Mouse (Mus musculus) megakaryocyte-erythroid progenitor cell, adult 5-6 weeks (primary cell): ENCODE results near the gene Haus8. TPM values are rescaled to one million over a fixed set of nuclear protein-coding genes. Genes with fewer than 3 reads are reported as not detected.
"Not testable (repeated sequence)": the region's sequence is repeated elsewhere in the genome, so short reads cannot be mapped to it uniquely, and the experiment has no call there.

Experiments used
- ATAC-seq: replicated peaks from 2 replicates; pipeline ENCODE4 v1.8.0; 2016; ENCODE audit warnings: mild to moderate bottlenecking, inconsistent platforms; ENCODE audit not compliant: severe bottlenecking, poor library complexity, low FRiP score, low TSS enrichment
- total RNA-seq, 2 experiments: library from RNA; stranded (forward) in 1 of 2; stranded (reverse) in 1 of 2; fragments of 200-1000, 215-1000 nt in 1 of 2; fragments of >200 nt in 1 of 2; fragmentation: Nextera tagmentation in 1 of 2; gene quantifications; 2 replicates each; pipeline ENCODE4 v1.2.3; 2014 to 2017

Gene Haus8
- total RNA-seq (2014; fragmentation: Nextera tagmentation) (22.9 and 30.6 TPM in 2 replicates), total RNA-seq (2017) (44.1 and 47.5 TPM in 2 replicates)

GRCm38 (mm10) chr8:71272286-71273150 is at the start of gene Haus8, which contains the start of gene Myo9b:
Gene Haus8, minus strand, starts transcription at chr8:71272934.
Gene Myo9b, plus strand, starts transcription at chr8:71272714.
- ATAC-seq = peak; percentile 95

- ATAC-seq = peak; percentile 54
Measured at GRCm38 (mm10) chr8:71319760-71320159, 47.0 kb upstream of the Haus8 start.

- not testable (repeated sequence) for ATAC-seq
Measured at GRCm38 (mm10) chr8:71318610-71319009, 45.9 kb upstream of the Haus8 start.

GRCm38 (mm10) chr8:71316486-71317031 is 43.8 kb upstream of the Haus8 start:
- ATAC-seq = no peak

- ATAC-seq = no peak
Measured at GRCm38 (mm10) chr8:71315972-71316371, 43.2 kb upstream of the Haus8 start.

- peak; percentile 83 for ATAC-seq
Measured at GRCm38 (mm10) chr8:71313951-71314350, 41.2 kb upstream of the Haus8 start.

- ATAC-seq = no peak
Measured at GRCm38 (mm10) chr8:71312700-71313099, 40.0 kb upstream of the Haus8 start.

- no peak for ATAC-seq
Measured at GRCm38 (mm10) chr8:71310446-71310845, 37.7 kb upstream of the Haus8 start.

- no peak for ATAC-seq
Measured at GRCm38 (mm10) chr8:71307913-71308312, 35.2 kb upstream of the Haus8 start.

- ATAC-seq = peak; percentile 64
Measured at GRCm38 (mm10) chr8:71307371-71307770, 34.6 kb upstream of the Haus8 start.

- ATAC-seq = no peak
Measured at GRCm38 (mm10) chr8:71305988-71306387, 33.3 kb upstream of the Haus8 start.

- no peak for ATAC-seq
Measured at GRCm38 (mm10) chr8:71303632-71304031, 30.9 kb upstream of the Haus8 start.

- ATAC-seq = no peak
Measured at GRCm38 (mm10) chr8:71302788-71303187, 30.1 kb upstream of the Haus8 start.

GRCm38 (mm10) chr8:71299716-71300115 is 27.0 kb upstream of the Haus8 start:
- ATAC-seq = no peak

- no peak for ATAC-seq
Measured at GRCm38 (mm10) chr8:71297439-71297838, 24.7 kb upstream of the Haus8 start.

- ATAC-seq = no peak
Measured at GRCm38 (mm10) chr8:71296784-71297183, 24.1 kb upstream of the Haus8 start.

GRCm38 (mm10) chr8:71296188-71296621 is 23.5 kb upstream of the Haus8 start:
- ATAC-seq = no peak

- not testable (repeated sequence) for ATAC-seq
Measured at GRCm38 (mm10) chr8:71293930-71294329, 21.2 kb upstream of the Haus8 start.

- no peak for ATAC-seq
Measured at GRCm38 (mm10) chr8:71291351-71291750, 18.6 kb upstream of the Haus8 start.

- no peak for ATAC-seq
Measured at GRCm38 (mm10) chr8:71290911-71291310, 18.2 kb upstream of the Haus8 start.

- ATAC-seq = no peak
Measured at GRCm38 (mm10) chr8:71290211-71290610, 17.5 kb upstream of the Haus8 start.
